Mouse (Mus musculus) liver, embryonic 11.5 days (tissue): ENCODE data around the gene Vamp8. TPM values are rescaled to one million over a fixed set of nuclear protein-coding genes. Genes with fewer than 3 reads are reported as not detected.

Experiments used
- ATAC-seq: fragments of 200-750 bp; cut with Nextera tagmentation; replicated peaks from 2 replicates; pipeline ENCODE4 v1.8.0; 2017; ENCODE audit warnings: moderate number of reproducible peaks, mild to moderate bottlenecking, moderate TSS enrichment, moderate library complexity; ENCODE audit not compliant: low FRiP score
- DNase-seq: peaks from one replicate; pipeline ENCODE4 v3.0.0-alpha.2; 2017; ENCODE audit warnings: low spot score
- H3K27ac ChIP-seq: fragments of 300-500 bp; sonication (generic); 2 replicates; pipeline ENCODE4 v1.5.1; 2014; ENCODE audit warnings: mild to moderate bottlenecking, low read depth, low read length, control low read depth
- H3K27me3 ChIP-seq: fragments of 300-500 bp; sonication (generic); replicated peaks from 2 replicates; pipeline ENCODE4 v1.6.1; 2014; ENCODE audit warnings: low read length, mixed read lengths; ENCODE audit not compliant: control insufficient read depth, insufficient read depth
- H3K36me3 ChIP-seq: fragments of 300-500 bp; sonication (generic); 2 replicates; pipeline ENCODE4 v1.6.1; 2014; ENCODE audit warnings: mild to moderate bottlenecking, low read length, moderate library complexity, mixed read lengths; ENCODE audit not compliant: control insufficient read depth, insufficient read depth
- H3K4me1 ChIP-seq: fragments of 300-500 bp; sonication (generic); replicated peaks from 2 replicates; pipeline ENCODE4 v1.6.1; 2014; ENCODE audit warnings: low read length, mixed read lengths; ENCODE audit not compliant: control insufficient read depth, insufficient read depth
- H3K4me2 ChIP-seq: fragments of 300-500 bp; sonication (generic); 2 replicates; pipeline ENCODE4 v1.6.1; 2014; ENCODE audit warnings: mild to moderate bottlenecking, control low read depth, moderate library complexity
- H3K4me3 ChIP-seq: fragments of 300-500 bp; sonication (generic); 2 replicates; pipeline ENCODE4 v1.5.1; 2014; ENCODE audit warnings: low read depth, low read length, control low read depth
- H3K9ac ChIP-seq: fragments of 300-500 bp; sonication (generic); 2 replicates; pipeline ENCODE4 v1.6.1; 2014; ENCODE audit warnings: low read depth, low read length, control low read depth
- H3K9me3 ChIP-seq: fragments of 300-500 bp; sonication (generic); 2 replicates; pipeline ENCODE4 v1.6.1; 2016; ENCODE audit warnings: low read length, inconsistent platforms, mixed read lengths; ENCODE audit not compliant: control insufficient read depth
- WGBS: fragments of 180-500 bp; shearing (Covaris S2); extraction: QIAGEN DNeasy Blood & Tissue Kit; methylation state at CpG from one replicate; pipeline ENCODE4 v1.1.7; 2014; 5-methylcytosine and 5-hydroxymethylcytosine counted together
- polyA plus RNA-seq: library from polyadenylated mRNA; unstranded; fragments of >200 nt; fragmentation: Nextera tagmentation; extraction: Ambion mirVana; gene quantifications from 2 replicates; pipeline ENCODE4 v1.2.1, GENCODE M21; 2014

Vamp8 gene
- polyA plus RNA-seq, 1 experiment from 2014 or later, result 274 TPM

DNA sequence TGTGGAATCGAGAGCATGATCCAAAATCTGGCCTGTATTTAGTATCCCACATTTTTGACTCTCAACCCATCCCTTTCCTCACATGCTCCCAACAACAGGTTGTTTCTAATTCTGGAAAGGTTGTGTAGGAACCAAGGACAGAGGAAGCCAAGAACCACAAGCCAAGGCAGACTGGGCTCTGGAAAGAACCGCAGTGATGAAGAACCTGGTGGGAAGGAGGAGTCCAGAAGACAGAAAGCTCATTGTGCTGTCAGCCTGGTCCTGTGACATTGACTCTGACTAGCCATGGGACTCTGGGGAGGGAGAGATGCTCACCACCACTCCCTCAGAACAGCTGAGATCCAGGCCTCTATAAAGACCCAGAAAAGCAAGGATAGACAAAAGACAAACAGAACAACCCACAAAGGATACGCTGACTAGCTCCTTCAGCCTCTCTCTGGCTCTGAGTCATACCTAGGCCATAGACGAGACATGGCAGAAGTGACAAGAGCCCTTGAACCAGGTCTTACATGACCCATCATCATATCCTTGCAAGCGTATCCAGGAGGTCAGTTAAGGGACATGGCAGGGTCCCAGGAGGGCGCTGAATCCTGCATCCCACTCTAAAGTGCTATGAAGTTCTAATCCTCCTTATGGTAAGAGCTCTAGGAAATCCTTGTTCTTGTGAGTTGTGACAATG, 7.2 kb downstream of the Vamp8 start:
- no peak for DNase-seq
- H3K27ac ChIP-seq, result peak overlapping the region; percentile 94
- H3K4me2 ChIP-seq, result peak overlapping the region; percentile 47
- peak overlapping the region; percentile 10 for H3K9ac ChIP-seq
- H3K4me3 ChIP-seq, result no peak overlapping the region
- ATAC-seq, result no peak; the same call in 1 of the 2 replicates
- peaks cover 52% of the 10 kb centered on the region for H3K4me1 ChIP-seq
- peaks cover 7% of the 10 kb centered on the region; the same call in 1 of the 2 replicates for H3K36me3 ChIP-seq
- 67% methylated on average over 6 of the region's 6 CpGs for WGBS
- H3K27me3 ChIP-seq, result no peaks in the 10 kb centered on the region
- H3K9me3 ChIP-seq, result no peaks in the 10 kb centered on the region

DNA sequence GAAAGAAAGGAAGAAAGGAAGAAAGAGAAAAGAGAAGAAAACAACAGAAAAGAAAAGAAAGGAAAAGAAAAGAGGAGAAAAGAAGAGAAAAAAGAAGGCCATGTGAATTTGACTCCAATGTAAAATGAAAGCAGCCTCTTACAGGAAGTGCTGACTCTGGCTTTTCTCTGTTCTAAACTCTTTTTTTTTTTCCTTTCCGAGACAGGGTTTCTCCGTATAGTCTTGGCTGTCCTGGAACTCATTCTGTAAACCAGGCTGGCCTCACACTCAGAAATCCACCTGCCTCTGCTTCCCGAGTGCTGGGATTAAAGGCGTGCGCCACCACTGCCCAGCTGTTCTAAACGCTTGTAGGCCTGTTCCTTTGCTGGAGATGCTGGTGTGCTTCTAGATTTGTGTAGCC, 8.0 kb downstream of the Vamp8 start:
- no peak overlapping the region for H3K4me2 ChIP-seq
- H3K27ac ChIP-seq, result peak overlapping the region; percentile 94
- no peaks in the 10 kb centered on the region for H3K9me3 ChIP-seq
- DNase-seq (no peak), ATAC-seq (no peak)
- 81% methylated on average over 6 of the region's 6 CpGs for WGBS
- peaks cover 46% of the 10 kb centered on the region for H3K4me1 ChIP-seq
- peaks cover 7% of the 10 kb centered on the region; the same call in 1 of the 2 replicates for H3K36me3 ChIP-seq
- H3K4me3 ChIP-seq, result no peak overlapping the region
- H3K9ac ChIP-seq, result no peak overlapping the region
- no peaks in the 10 kb centered on the region for H3K27me3 ChIP-seq

DNA sequence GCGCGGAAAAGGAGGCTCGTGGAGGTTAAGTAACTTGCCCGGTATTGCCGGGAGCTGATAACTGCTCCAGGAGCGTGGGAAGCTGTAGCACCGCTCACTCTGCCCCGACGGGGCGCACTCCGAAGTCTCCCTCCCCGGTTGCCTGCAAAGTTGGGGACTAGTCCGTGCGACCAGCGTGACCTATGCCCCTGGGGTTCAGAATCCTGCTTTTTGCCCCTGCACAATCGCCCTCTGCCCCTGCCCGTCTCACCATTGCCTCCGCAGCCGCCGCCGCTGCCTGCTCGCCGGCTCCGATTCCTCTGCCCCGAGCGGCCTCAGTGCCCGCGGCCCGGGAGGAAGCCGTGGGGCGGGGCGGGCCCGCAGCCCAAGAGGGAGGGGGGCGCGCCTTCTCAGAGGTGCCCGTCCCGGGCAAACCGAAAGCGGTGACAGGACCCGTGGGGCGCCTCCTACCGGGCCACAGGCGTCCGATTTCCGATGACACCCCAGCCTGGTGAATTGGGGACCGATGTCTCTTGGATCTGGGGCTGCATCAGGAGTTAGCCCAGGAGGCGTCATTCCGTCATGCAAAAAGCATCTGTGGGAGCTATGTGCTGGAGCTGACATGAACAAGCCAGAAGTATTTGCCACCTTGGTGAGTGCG, 10.3 kb downstream of the Vamp8 start, which contains the start of gene Vamp5:
Gene Vamp5 (minus strand): TSS at position 338 of the 640 bp plus-strand sequence.
- H3K9me3 ChIP-seq, result no peaks in the 10 kb centered on the region
- WGBS, result under 1% methylated on average over 49 of the region's 49 CpGs
- H3K27ac ChIP-seq, result peak within 1 kb of the TSS; percentile 83
- H3K4me2 ChIP-seq, result peak within 1 kb of the TSS; percentile 68
- H3K4me3 ChIP-seq, result peak within 1 kb of the TSS; percentile 78
- H3K27me3 ChIP-seq, result no peaks in the 10 kb centered on the region
- H3K36me3 ChIP-seq, result peaks cover 4% of the 10 kb centered on the region; the same call in 1 of the 2 replicates
- DNase-seq (peak; percentile 80), ATAC-seq (peak; percentile 78)
- H3K4me1 ChIP-seq, result peaks cover 39% of the 10 kb centered on the region
- H3K9ac ChIP-seq, result peak within 1 kb of the TSS; percentile 80

- H3K4me3 ChIP-seq, result peak overlapping the region; percentile 78
- no peak for DNase-seq
- peak overlapping the region; percentile 68 for H3K4me2 ChIP-seq
- H3K27ac ChIP-seq, result peak overlapping the region; percentile 83
- H3K9ac ChIP-seq, result peak overlapping the region; percentile 80
- H3K36me3 ChIP-seq, result no peaks in the 10 kb centered on the region; the same call in 1 of the 2 replicates
- H3K9me3 ChIP-seq, result no peaks in the 10 kb centered on the region
- H3K4me1 ChIP-seq, result peaks cover 37% of the 10 kb centered on the region
- WGBS, result 21% methylated on average over 7 of the region's 7 CpGs
- H3K27me3 ChIP-seq, result no peaks in the 10 kb centered on the region
- ATAC-seq, result 0 out of 2 replicates have a peak, but pooled peaks have one; percentile 3
These were observed 10.9 kb downstream of the Vamp8 start for GRCm38 (mm10) chr6:72379377-72380130.

GRCm38 (mm10) chr6:72378510-72379234, 11.8 kb downstream of the Vamp8 start:
- H3K4me3 ChIP-seq, result peak overlapping the region; percentile 78
- H3K27ac ChIP-seq, result no peak overlapping the region
- peak overlapping the region; percentile 80; the same call in 1 of the 2 replicates for H3K9ac ChIP-seq
- no peaks in the 10 kb centered on the region for H3K9me3 ChIP-seq
- no peaks in the 10 kb centered on the region for H3K27me3 ChIP-seq
- H3K4me2 ChIP-seq, result peak overlapping the region; percentile 68
- peaks cover 36% of the 10 kb centered on the region for H3K4me1 ChIP-seq
- H3K36me3 ChIP-seq, result no peaks in the 10 kb centered on the region
- DNase-seq (no peak), ATAC-seq (no peak)
- WGBS, result 73% methylated on average over 8 of the region's 8 CpGs

- Histone ChIP-seq H3K9me3 (no peaks in the 10 kb centered on the region), H3K27me3 (no peaks in the 10 kb centered on the region), H3K4me1 (peaks cover 45% of the 10 kb centered on the region), H3K27ac (peak overlapping the region; percentile 53; the same call in 1 of the 2 replicates), H3K4me3 (no peak overlapping the region), H3K9ac (no peak overlapping the region), H3K4me2 (peak overlapping the region; percentile 42), H3K36me3 (peaks cover under 1% of the 10 kb centered on the region; the same call in 1 of the 2 replicates)
- WGBS, result 44% methylated on average over 15 of the region's 15 CpGs
- ATAC-seq (peak; percentile 67), DNase-seq (no peak)
These were observed 15.5 kb downstream of the Vamp8 start for GRCm38 (mm10) chr6:72374820-72375563.

DNA sequence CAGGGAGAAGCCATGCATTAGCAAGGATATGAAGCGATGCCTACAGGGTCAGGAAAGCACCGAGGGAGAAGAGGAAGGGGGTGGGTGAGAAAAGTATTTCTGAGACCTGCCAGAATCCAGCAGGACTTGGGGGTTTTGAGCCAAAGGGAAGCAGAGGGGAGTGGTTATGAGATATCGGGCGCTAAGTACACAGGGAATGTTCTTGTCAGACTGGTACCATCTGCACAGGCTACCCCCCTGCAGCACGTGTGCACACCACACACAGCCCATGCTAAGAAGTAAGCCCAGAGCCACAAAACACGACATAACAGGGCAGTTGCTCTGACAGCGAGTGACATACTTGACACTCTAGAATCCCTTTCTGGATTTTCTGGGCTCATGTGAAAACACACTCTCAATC, 16.3 kb downstream of the Vamp8 start:
- DNase-seq (no peak), ATAC-seq (no peak)
- H3K9me3 ChIP-seq, result no peaks in the 10 kb centered on the region
- peak overlapping the region; percentile 12 for H3K4me2 ChIP-seq
- no peaks in the 10 kb centered on the region for H3K27me3 ChIP-seq
- H3K4me1 ChIP-seq, result peaks cover 50% of the 10 kb centered on the region
- H3K4me3 ChIP-seq, result no peak overlapping the region
- peaks cover 5% of the 10 kb centered on the region; the same call in 1 of the 2 replicates for H3K36me3 ChIP-seq
- peak overlapping the region; percentile 9; the same call in 1 of the 2 replicates for H3K27ac ChIP-seq
- H3K9ac ChIP-seq, result no peak overlapping the region
- 59% methylated on average over 7 of the region's 7 CpGs for whole genome bisulfite sequencing
